Mouse (Mus musculus): ENCODE measurements around the gene Edar.

DNA sequence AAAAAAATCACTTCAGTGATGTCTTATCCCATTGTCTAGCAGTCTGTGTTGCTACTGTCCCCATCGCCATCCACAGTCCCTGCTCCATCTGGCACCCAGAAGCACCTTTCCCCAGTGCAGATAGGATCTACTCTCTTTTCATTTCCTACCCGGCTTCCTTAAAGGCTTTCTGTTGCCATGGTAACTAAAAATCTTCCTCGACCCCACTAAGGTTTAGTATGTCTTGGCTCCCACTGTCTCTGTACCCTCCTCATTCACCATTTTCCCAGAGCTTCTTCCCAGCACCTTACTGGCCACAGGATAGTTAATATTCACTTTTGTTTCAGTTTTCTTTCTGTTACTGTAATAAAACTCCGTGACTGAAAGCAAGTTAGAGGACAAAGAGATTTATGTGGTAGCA lies 24.7 kb upstream of the Edar start:
- TF ChIP-seq GATA1 (IDR thresholded peaks at IDR 0.05; ENCODE audit: low read length) (no peak), TAL1 (IDR thresholded peaks at IDR 0.05; ENCODE audit: low read length) (no peak)
